Mouse (Mus musculus) lung, embryonic 16.5 days (tissue): ENCODE results near the gene Vmn1r198. TPM values are rescaled to one million over a fixed set of nuclear protein-coding genes. Genes with fewer than 3 reads are reported as not detected.
"Not testable (repeated sequence)": the region's sequence is repeated elsewhere in the genome, so short reads cannot be mapped to it uniquely, and the experiment has no call there.

Experiments used
- ATAC-seq: fragments of 200-750 bp; cut with Nextera tagmentation; 2 replicates; pipeline ENCODE4 v1.8.0; 2017; ENCODE audit warnings: low read depth, mild to moderate bottlenecking, moderate library complexity
- H3K27ac ChIP-seq: fragments of 300-500 bp; sonication (generic); 2 replicates; pipeline ENCODE4 v1.5.1; 2014; ENCODE audit warnings: mild to moderate bottlenecking, control low read depth, low read length
- H3K27me3 ChIP-seq: fragments of 300-500 bp; sonication (generic); 2 replicates; pipeline ENCODE4 v1.6.1; 2014; ENCODE audit warnings: low read depth, low read length, mixed read lengths; ENCODE audit not compliant: control insufficient read depth, insufficient read depth
- H3K36me3 ChIP-seq: fragments of 300-500 bp; sonication (generic); 2 replicates; pipeline ENCODE4 v1.6.1; 2014; ENCODE audit warnings: low read length; ENCODE audit not compliant: control insufficient read depth, insufficient read depth
- H3K4me1 ChIP-seq: fragments of 300-500 bp; sonication (generic); replicated peaks from 2 replicates; pipeline ENCODE4 v1.6.1; 2014; ENCODE audit warnings: low read length, mixed read lengths; ENCODE audit not compliant: control insufficient read depth, insufficient read depth
- H3K4me2 ChIP-seq: fragments of 300-500 bp; sonication (generic); 2 replicates; pipeline ENCODE4 v1.6.1; 2014; ENCODE audit warnings: low read depth, low read length, control low read depth
- H3K4me3 ChIP-seq: fragments of 300-500 bp; sonication (generic); 2 replicates; pipeline ENCODE4 v1.5.1; 2014; ENCODE audit warnings: mild to moderate bottlenecking, low read length, control low read depth
- H3K9ac ChIP-seq: fragments of 300-500 bp; sonication (generic); 2 replicates; pipeline ENCODE4 v1.6.1; 2014; ENCODE audit warnings: low read length, control low read depth
- H3K9me3 ChIP-seq: fragments of 300-500 bp; sonication (generic); 2 replicates; pipeline ENCODE4 v1.6.1; 2016; ENCODE audit warnings: low read length; ENCODE audit not compliant: control insufficient read depth
- WGBS: fragments of 180-500 bp; shearing (Covaris S2); extraction: QIAGEN DNeasy Blood & Tissue Kit; methylation state at CpG from one replicate; pipeline ENCODE4 v1.1.7; 2014; 5-methylcytosine and 5-hydroxymethylcytosine counted together
- polyA plus RNA-seq: library from polyadenylated mRNA; unstranded; fragments of >200 nt; fragmentation: Nextera tagmentation; extraction: Ambion mirVana; gene quantifications from 2 replicates; pipeline ENCODE4 v1.2.1, GENCODE M21; 2015

Gene Vmn1r198
- polyA plus RNA-seq, 1 experiment from 2014 or later = not detected

DNA sequence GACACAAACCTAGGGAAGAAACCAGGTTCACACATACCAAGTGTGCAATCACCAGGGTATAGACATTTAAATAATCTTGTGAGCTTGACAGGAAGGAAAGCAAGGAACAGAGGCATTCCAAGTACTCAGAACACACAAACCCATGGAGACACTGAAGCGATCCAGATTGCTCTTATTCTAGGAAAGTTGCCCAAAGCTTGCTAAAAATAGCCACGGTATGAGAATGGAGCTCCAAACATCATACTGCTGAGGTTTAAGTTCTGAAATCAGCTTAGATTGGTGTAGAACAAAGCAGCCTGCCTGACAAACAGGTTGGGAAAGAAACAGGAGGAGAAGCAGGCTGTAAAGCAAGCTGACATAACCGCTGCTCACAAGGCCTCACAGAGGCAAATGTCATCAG lies 31.0 kb downstream of the Vmn1r198 start:
- not testable (repeated sequence) for H3K27me3 ChIP-seq, H3K9me3 ChIP-seq, H3K27ac ChIP-seq, H3K4me1 ChIP-seq, ATAC-seq, H3K9ac ChIP-seq, H3K4me2 ChIP-seq, H3K36me3 ChIP-seq, H3K4me3 ChIP-seq
- 63% methylated on average over 3 of the region's 3 CpGs for WGBS

DNA sequence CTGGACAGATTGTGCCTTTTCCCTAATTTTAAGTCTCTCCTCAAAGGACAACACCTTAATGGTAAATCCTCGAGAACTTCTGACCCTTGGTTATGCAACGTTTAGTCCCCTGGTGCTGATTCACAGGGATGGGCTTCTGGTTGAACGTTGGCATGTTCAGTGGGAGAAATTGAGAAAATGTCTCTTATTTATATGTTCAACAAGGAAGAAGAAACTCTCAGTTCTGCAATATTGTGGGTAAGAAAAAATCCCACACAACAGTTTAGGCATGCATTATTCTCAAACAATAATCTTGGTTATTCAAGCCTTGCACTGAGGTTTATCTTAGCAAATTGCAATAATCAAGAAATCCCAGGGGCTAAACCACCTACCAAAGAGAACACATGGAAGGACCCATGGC lies 33.2 kb downstream of the Vmn1r198 start:
- 77% methylated on average over 3 of the region's 3 CpGs for WGBS
- H3K27me3 ChIP-seq = no peaks in the 10 kb centered on the region
- no peaks in the 10 kb centered on the region for H3K36me3 ChIP-seq
- no peak overlapping the region for H3K4me2 ChIP-seq
- no peaks in the 10 kb centered on the region for H3K9me3 ChIP-seq
- no peak for ATAC-seq
- no peaks in the 10 kb centered on the region for H3K4me1 ChIP-seq
- H3K4me3 ChIP-seq = no peak overlapping the region
- H3K9ac ChIP-seq = no peak overlapping the region
- H3K27ac ChIP-seq = no peak overlapping the region

DNA sequence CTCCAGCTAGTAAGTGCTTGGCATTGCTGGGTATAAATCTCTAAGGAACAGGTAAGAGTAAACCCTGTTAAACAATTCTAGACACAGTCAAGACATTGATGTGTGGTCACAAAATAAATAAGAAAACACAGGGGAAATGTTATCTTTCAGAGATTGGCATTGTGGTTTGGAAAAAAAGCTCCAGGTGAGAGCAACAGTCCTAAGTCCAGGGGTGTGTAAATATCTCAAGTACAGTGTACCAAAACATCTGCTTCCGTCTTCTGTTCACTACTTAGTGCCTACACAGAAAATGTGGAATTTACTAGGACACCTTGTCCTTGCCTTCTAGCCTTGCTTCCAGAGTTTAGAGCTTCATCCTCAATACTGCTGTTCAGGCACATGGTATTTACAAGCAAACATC lies 36.9 kb downstream of the Vmn1r198 start:
- no peak for ATAC-seq
- no peak overlapping the region for H3K4me3 ChIP-seq
- H3K4me2 ChIP-seq = no peak overlapping the region
- H3K27me3 ChIP-seq = no peaks in the 10 kb centered on the region
- no peaks in the 10 kb centered on the region for H3K4me1 ChIP-seq
- no peaks in the 10 kb centered on the region for H3K9me3 ChIP-seq
- no peak overlapping the region for H3K27ac ChIP-seq
- H3K36me3 ChIP-seq = no peaks in the 10 kb centered on the region
- 59% methylated on average over 1 of the region's 1 CpGs for WGBS
- no peak overlapping the region for H3K9ac ChIP-seq

DNA sequence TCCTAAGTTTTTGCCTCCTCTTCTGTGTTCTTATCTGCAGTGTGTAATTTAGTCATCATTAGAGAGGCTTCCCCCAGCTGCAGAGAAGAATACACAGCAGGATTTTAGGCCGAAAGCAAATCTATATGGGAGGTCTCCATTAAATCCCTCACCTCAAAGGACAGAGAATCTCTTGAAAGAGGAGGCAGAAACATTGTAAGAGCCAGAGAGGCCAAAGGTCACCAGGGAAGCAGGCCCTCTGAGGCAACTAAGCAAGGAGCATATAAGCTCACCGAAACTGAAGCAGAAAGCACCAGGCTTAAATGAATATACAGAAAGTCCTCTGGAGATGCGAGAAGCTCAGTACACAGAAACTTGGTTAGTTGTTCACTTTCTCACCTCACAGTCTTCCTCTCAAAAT lies 39.9 kb downstream of the Vmn1r198 start, which contains the start of gene Vmn1r200:
TSS of gene Vmn1r200 (plus strand) at position 301 of the 400 bp plus-strand sequence.
- 70% methylated on average over 3 of the region's 3 CpGs for WGBS
- Histone ChIP-seq H3K4me2 (no peak within 1 kb of the TSS), H3K27ac (no peak within 1 kb of the TSS), H3K27me3 (no peaks in the 10 kb centered on the region), H3K4me3 (no peak within 1 kb of the TSS), H3K9ac (no peak within 1 kb of the TSS), H3K4me1 (no peaks in the 10 kb centered on the region), H3K9me3 (no peaks in the 10 kb centered on the region), H3K36me3 (no peaks in the 10 kb centered on the region)
- ATAC-seq = no peak

DNA sequence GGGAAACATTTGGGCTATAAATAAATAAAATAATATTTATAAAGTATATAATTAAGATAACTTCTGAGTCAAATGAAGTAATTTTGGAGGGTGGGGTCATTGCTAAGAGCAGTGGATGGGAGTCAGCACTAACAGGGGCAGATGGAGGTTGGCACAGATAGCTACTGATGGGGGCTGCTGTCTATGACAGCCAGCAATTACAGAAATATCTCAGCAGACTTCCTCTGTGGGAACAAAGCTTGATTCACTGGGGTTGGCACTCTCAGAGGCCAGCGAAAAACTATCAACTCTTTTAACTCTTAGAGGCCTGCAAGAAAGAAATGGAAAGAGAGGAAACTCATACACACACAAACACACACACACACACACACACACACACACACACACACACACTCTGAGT lies 52.8 kb downstream of the Vmn1r198 start:
- no peaks in the 10 kb centered on the region for H3K27me3 ChIP-seq
- WGBS = 58% methylated on average over 1 of the region's 1 CpGs
- H3K4me1 ChIP-seq = no peaks in the 10 kb centered on the region
- H3K36me3 ChIP-seq = no peaks in the 10 kb centered on the region
- no peak overlapping the region for H3K4me3 ChIP-seq
- no peaks in the 10 kb centered on the region; the same call in 1 of the 2 replicates for H3K9me3 ChIP-seq
- no peak for ATAC-seq
- no peak overlapping the region for H3K9ac ChIP-seq
- no peak overlapping the region for H3K27ac ChIP-seq
- H3K4me2 ChIP-seq = no peak overlapping the region

Other genes with a start within 250 kb of the Vmn1r198 start
- gene Vmn1r189, start 244.5 kb upstream of the Vmn1r198 start, polyA plus RNA-seq = not detected in 2 replicates
- gene Vmn1r191, start 166.4 kb upstream of the Vmn1r198 start, polyA plus RNA-seq = not detected in 2 replicates
- gene Vmn1r192, start 159.2 kb upstream of the Vmn1r198 start, polyA plus RNA-seq = not detected in 2 replicates
- gene Vmn1r193, start 127.2 kb upstream of the Vmn1r198 start, polyA plus RNA-seq = not detected in 2 replicates
- not detected in 2 replicates for gene Vmn1r194, start 106.1 kb upstream of the Vmn1r198 start, polyA plus RNA-seq
- gene Vmn1r195, start 79.8 kb upstream of the Vmn1r198 start, polyA plus RNA-seq = not detected in 2 replicates
- gene Vmn1r196, start 60.4 kb upstream of the Vmn1r198 start, polyA plus RNA-seq = not detected in 2 replicates
- gene Vmn1r197, start 25.8 kb upstream of the Vmn1r198 start, polyA plus RNA-seq = not detected in 2 replicates
- gene Vmn1r199, start 29.5 kb downstream of the Vmn1r198 start, polyA plus RNA-seq = not detected in 2 replicates
- not detected in 2 replicates for gene Vmn1r200, start 40.0 kb downstream of the Vmn1r198 start, polyA plus RNA-seq
- gene Vmn1r201, start 121.6 kb downstream of the Vmn1r198 start, polyA plus RNA-seq = not detected in 2 replicates
- gene Vmn1r202, start 155.0 kb downstream of the Vmn1r198 start, polyA plus RNA-seq = not detected in 2 replicates
- gene Vmn1r203, start 167.8 kb downstream of the Vmn1r198 start, polyA plus RNA-seq = not detected in 2 replicates
- gene Vmn1r204, start 202.8 kb downstream of the Vmn1r198 start, polyA plus RNA-seq = not detected in 2 replicates
- gene Vmn1r205, start 242.6 kb downstream of the Vmn1r198 start, polyA plus RNA-seq = not detected in 2 replicates